Mouse (Mus musculus): ENCODE measurements at regions not wholly inside any gene's neighbourhood (a gene's known extent, or its start where the extent isn't known, plus 50 kb on each side); places are given as distances from the start of the nearest gene placed in this dataset.

- H3K4me3 ChIP-seq (replicated peaks), result no peak overlapping the region
- no peak for ATAC-seq (ENCODE audit: low FRiP score)
These were observed 232.0 kb downstream of the Rnf144a start for GRCm38 (mm10) chr12:26183021-26183420.

DNA sequence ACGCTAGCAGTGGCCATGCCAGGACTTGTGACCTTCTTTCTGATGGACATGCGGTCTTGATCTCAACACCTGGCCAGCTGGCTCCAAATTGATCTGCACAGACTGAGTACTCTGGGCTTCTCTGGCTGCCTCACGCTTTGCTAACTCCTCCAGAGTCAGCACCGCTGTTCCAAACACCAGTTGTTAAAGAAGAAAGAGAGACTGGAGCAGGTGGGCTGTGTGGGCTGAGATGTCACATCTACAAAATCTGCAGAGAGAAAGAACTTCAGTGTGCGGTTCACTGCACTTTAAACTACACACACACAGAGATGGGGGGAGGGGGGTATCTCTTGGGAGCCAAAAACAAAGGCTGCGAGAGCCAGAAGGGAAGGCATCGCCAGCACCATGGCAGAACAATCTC is 234.2 kb downstream of the Rnf144a start:
- Histone ChIP-seq H3K4me3 (replicated peaks) (no peak overlapping the region), H3K4me1 (no peaks in the 10 kb centered on the region), H3K9ac (no peak overlapping the region), H3K9me3 (no peaks in the 10 kb centered on the region), H3K36me3 (replicated peaks) (no peaks in the 10 kb centered on the region), H3K27me3 (no peaks in the 10 kb centered on the region), H3K27ac (no peak overlapping the region), H3K4me2 (no peak overlapping the region)
- ATAC-seq (ENCODE audit: low FRiP score), result no peak
- WGBS, result 76% methylated on average over 7 of the region's 7 CpGs

More at GRCm38 (mm10) chr12:26183021-26183420, 232.0 kb downstream of the Rnf144a start:
- WGBS, result 90% methylated on average over 2 of the region's 2 CpGs
- Histone ChIP-seq H3K9ac (no peak overlapping the region), H3K36me3 (replicated peaks) (no peaks in the 10 kb centered on the region), H3K4me2 (no peak overlapping the region), H3K9me3 (no peaks in the 10 kb centered on the region), H3K27me3 (no peaks in the 10 kb centered on the region), H3K27ac (no peak overlapping the region), H3K4me1 (no peaks in the 10 kb centered on the region)

DNA sequence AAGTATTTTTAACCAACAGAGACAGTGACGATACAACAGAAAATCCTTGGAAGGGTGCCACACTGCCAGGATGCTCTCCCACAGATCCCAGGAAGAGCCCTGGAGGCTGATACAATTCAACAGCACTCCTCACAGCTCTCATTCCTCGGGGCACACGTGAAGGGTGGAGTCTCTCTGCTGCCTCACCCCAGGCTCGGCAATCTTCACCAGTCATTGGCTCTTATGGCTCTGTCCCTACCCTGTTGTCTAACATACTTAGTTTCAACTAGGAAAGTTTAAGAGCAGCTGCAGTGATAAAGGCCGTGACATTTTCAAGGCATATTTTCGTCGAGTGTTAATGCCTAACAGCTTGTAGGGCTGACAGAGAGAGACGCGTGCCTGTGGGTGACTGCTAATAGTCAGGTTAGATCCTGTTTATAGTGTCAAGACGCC is 238.8 kb downstream of the Rnf144a start:
- 74% methylated on average over 10 of the region's 10 CpGs for WGBS
- no peak for ATAC-seq (ENCODE audit: low FRiP score)
- Histone ChIP-seq H3K4me3 (replicated peaks) (no peak overlapping the region), H3K36me3 (replicated peaks) (no peaks in the 10 kb centered on the region), H3K27ac (no peak overlapping the region), H3K9ac (no peak overlapping the region), H3K9me3 (no peaks in the 10 kb centered on the region), H3K27me3 (no peaks in the 10 kb centered on the region), H3K4me1 (no peaks in the 10 kb centered on the region), H3K4me2 (no peak overlapping the region)

- no peaks in the 10 kb centered on the region for H3K36me3 ChIP-seq (replicated peaks)
- H3K27ac ChIP-seq, result no peak overlapping the region
- no peak for ATAC-seq (ENCODE audit: low FRiP score)
- H3K4me3 ChIP-seq (replicated peaks), result no peak overlapping the region
- H3K4me2 ChIP-seq, result no peak overlapping the region
- H3K9ac ChIP-seq, result no peak overlapping the region
- 76% methylated on average over 3 of the region's 3 CpGs for WGBS
- H3K9me3 ChIP-seq, result no peaks in the 10 kb centered on the region
- no peaks in the 10 kb centered on the region for H3K4me1 ChIP-seq
- H3K27me3 ChIP-seq, result no peaks in the 10 kb centered on the region
These were observed 251.6 kb downstream of the Rnf144a start for GRCm38 (mm10) chr12:26163416-26163815.

- Histone ChIP-seq H3K36me3 (replicated peaks) (no peaks in the 10 kb centered on the region), H3K27ac (no peak overlapping the region), H3K9ac (no peak overlapping the region), H3K27me3 (no peaks in the 10 kb centered on the region), H3K4me2 (no peak overlapping the region), H3K4me1 (no peaks in the 10 kb centered on the region; the same call in 1 of the 2 replicates), H3K4me3 (replicated peaks) (no peak overlapping the region), H3K9me3 (no peaks in the 10 kb centered on the region)
- 92% methylated on average over 11 of the region's 11 CpGs for WGBS
- ATAC-seq (ENCODE audit: low FRiP score), result no peak
These were observed 254.0 kb downstream of the Rnf144a start for GRCm38 (mm10) chr12:26160861-26161615.

DNA sequence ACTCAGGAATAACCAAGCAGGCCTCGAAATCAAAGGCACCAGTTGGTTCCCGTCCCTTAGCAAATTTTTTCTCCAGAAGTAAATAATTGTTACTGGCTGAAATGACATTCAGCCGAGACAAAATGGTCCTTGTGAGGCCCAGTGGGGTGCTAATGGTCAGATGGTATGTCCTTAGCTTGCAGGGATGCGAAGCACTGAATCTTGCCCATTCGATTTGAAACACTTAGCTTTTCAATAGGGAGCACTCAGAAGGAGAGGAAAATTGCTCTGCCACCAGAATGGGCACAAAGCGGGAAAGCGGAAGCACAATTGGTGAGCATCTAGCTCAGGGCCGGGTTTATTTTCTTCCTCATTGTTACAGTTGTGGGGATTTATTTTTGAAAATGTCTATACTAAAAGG is 262.1 kb downstream of the Rnf144a start:
- ATAC-seq (ENCODE audit: low FRiP score), result no peak
- no peaks in the 10 kb centered on the region for H3K36me3 ChIP-seq (replicated peaks)
- H3K9me3 ChIP-seq, result no peaks in the 10 kb centered on the region
- no peak overlapping the region for H3K27ac ChIP-seq
- no peak overlapping the region for H3K4me3 ChIP-seq (replicated peaks)
- H3K27me3 ChIP-seq, result no peaks in the 10 kb centered on the region
- H3K4me1 ChIP-seq, result peaks cover 4% of the 10 kb centered on the region; the same call in 1 of the 2 replicates
- H3K9ac ChIP-seq, result no peak overlapping the region
- WGBS, result 36% methylated on average over 8 of the region's 8 CpGs
- H3K4me2 ChIP-seq, result no peak overlapping the region

- no peak overlapping the region for H3K4me2 ChIP-seq
- H3K27ac ChIP-seq, result no peak overlapping the region
- H3K4me3 ChIP-seq (replicated peaks), result no peak overlapping the region
- 80% methylated on average over 3 of the region's 3 CpGs for WGBS
- H3K9me3 ChIP-seq, result no peaks in the 10 kb centered on the region
- no peaks in the 10 kb centered on the region for H3K36me3 ChIP-seq (replicated peaks)
- H3K9ac ChIP-seq, result no peak overlapping the region
- no peaks in the 10 kb centered on the region for H3K27me3 ChIP-seq
- H3K4me1 ChIP-seq, result peaks cover 7% of the 10 kb centered on the region; the same call in 1 of the 2 replicates
- no peak for ATAC-seq (ENCODE audit: low FRiP score)
These were observed 268.7 kb downstream of the Rnf144a start for GRCm38 (mm10) chr12:26146336-26146735.

- no peaks in the 10 kb centered on the region for H3K36me3 ChIP-seq (replicated peaks)
- H3K9ac ChIP-seq, result no peak overlapping the region
- no peak overlapping the region for H3K4me2 ChIP-seq
- ATAC-seq (ENCODE audit: low FRiP score), result no peak
- no peaks in the 10 kb centered on the region for H3K27me3 ChIP-seq
- H3K9me3 ChIP-seq, result no peaks in the 10 kb centered on the region
- 70% methylated on average over 6 of the region's 6 CpGs for WGBS
- H3K4me3 ChIP-seq (replicated peaks), result no peak overlapping the region
- no peak overlapping the region for H3K27ac ChIP-seq
- peaks cover 7% of the 10 kb centered on the region; the same call in 1 of the 2 replicates for H3K4me1 ChIP-seq
These were observed 269.9 kb downstream of the Rnf144a start for GRCm38 (mm10) chr12:26145085-26145714.

- Histone ChIP-seq H3K36me3 (replicated peaks) (no peaks in the 10 kb centered on the region), H3K9me3 (no peaks in the 10 kb centered on the region), H3K27me3 (no peaks in the 10 kb centered on the region), H3K9ac (no peak overlapping the region), H3K27ac (no peak overlapping the region), H3K4me3 (replicated peaks) (no peak overlapping the region), H3K4me2 (no peak overlapping the region), H3K4me1 (peaks cover 7% of the 10 kb centered on the region; the same call in 1 of the 2 replicates)
- 48% methylated on average over 3 of the region's 3 CpGs for WGBS
- no peak for ATAC-seq (ENCODE audit: low FRiP score)
These were observed 270.4 kb downstream of the Rnf144a start for GRCm38 (mm10) chr12:26144616-26145015.

DNA sequence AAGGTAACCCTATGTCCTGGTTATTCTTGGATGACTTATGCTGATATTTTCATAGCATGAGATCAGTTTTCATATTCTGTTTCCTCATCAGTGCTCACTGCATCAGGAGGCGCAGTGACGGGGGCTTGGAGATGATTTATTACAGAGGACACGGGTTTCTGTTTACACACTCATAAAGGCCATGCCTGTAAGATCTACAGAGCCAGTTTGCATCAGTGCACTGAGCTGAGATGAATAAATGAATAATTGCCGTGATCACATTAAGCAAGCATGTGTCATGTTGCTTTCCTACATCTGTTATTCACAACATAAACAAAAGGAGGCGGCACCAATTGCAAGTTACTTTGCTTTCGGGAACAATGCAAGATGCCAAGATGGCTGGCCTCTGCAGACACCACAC is 271.6 kb downstream of the Rnf144a start:
- H3K27me3 ChIP-seq, result no peaks in the 10 kb centered on the region
- peaks cover 7% of the 10 kb centered on the region; the same call in 1 of the 2 replicates for H3K4me1 ChIP-seq
- no peak overlapping the region for H3K4me2 ChIP-seq
- no peak overlapping the region for H3K9ac ChIP-seq
- no peak overlapping the region for H3K4me3 ChIP-seq (replicated peaks)
- ATAC-seq (ENCODE audit: low FRiP score), result no peak
- H3K9me3 ChIP-seq, result no peaks in the 10 kb centered on the region
- 60% methylated on average over 6 of the region's 6 CpGs for WGBS
- no peak overlapping the region for H3K27ac ChIP-seq
- no peaks in the 10 kb centered on the region for H3K36me3 ChIP-seq (replicated peaks)

DNA sequence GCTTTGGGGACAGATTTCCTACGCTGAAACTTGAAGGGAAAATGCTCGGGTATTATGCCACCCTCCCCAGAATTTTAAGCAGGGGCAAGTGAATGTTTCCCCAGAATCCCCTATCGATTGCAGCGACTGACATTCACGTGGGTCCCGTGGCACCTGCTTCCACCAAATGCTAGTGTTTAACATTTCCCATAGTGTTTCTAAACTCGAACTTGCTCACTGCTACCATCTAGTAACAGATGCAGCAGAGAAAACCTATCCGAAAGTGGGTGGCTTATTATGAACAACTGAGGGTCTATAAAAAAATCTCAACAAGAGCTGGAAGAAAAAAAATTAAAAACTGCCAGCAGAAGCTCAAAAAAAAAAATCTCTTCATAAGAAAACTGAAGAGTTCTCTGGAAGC is 284.2 kb downstream of the Rnf144a start:
- Histone ChIP-seq H3K4me2 (no peak overlapping the region), H3K4me1 (peaks cover 3% of the 10 kb centered on the region; the same call in 1 of the 2 replicates), H3K27me3 (no peaks in the 10 kb centered on the region), H3K4me3 (replicated peaks) (no peak overlapping the region), H3K9ac (no peak overlapping the region), H3K9me3 (no peaks in the 10 kb centered on the region), H3K36me3 (replicated peaks) (no peaks in the 10 kb centered on the region), H3K27ac (no peak overlapping the region)
- WGBS, result 91% methylated on average over 8 of the region's 8 CpGs
- ATAC-seq (ENCODE audit: low FRiP score), result no peak

GRCm38 (mm10) chr12:26130011-26130410 is 285.0 kb downstream of the Rnf144a start:
- no peak overlapping the region for H3K27ac ChIP-seq
- H3K4me3 ChIP-seq (replicated peaks), result no peak overlapping the region
- 88% methylated on average over 3 of the region's 3 CpGs for WGBS
- H3K4me2 ChIP-seq, result no peak overlapping the region
- no peaks in the 10 kb centered on the region for H3K9me3 ChIP-seq
- H3K36me3 ChIP-seq (replicated peaks), result no peaks in the 10 kb centered on the region
- H3K4me1 ChIP-seq, result peaks cover 3% of the 10 kb centered on the region; the same call in 1 of the 2 replicates
- no peak overlapping the region for H3K9ac ChIP-seq
- no peak for ATAC-seq (ENCODE audit: low FRiP score)
- no peaks in the 10 kb centered on the region for H3K27me3 ChIP-seq

GRCm38 (mm10) chr12:26129511-26129910 is 285.5 kb downstream of the Rnf144a start:
- ATAC-seq (ENCODE audit: low FRiP score), result no peak
- H3K9ac ChIP-seq, result no peak overlapping the region
- WGBS, result 66% methylated on average over 4 of the region's 4 CpGs
- no peak overlapping the region for H3K27ac ChIP-seq
- no peak overlapping the region for H3K4me3 ChIP-seq (replicated peaks)
- H3K36me3 ChIP-seq (replicated peaks), result no peaks in the 10 kb centered on the region
- H3K9me3 ChIP-seq, result no peaks in the 10 kb centered on the region
- no peaks in the 10 kb centered on the region for H3K27me3 ChIP-seq
- peaks cover 3% of the 10 kb centered on the region; the same call in 1 of the 2 replicates for H3K4me1 ChIP-seq
- H3K4me2 ChIP-seq, result no peak overlapping the region
